Mouse (Mus musculus): ENCODE results near the gene Ctsq. TPM values are rescaled to one million over a fixed set of nuclear protein-coding genes. Genes with fewer than 3 reads are reported as not detected.
"Not testable (repeated sequence)": the region's sequence is repeated elsewhere in the genome, so short reads cannot be mapped to it uniquely, and the experiment has no call there.

Gene Ctsq
- polyA plus RNA-seq (2015; fragmentation: Nextera tagmentation; extraction: Ambion mirVana), result not detected in 2 replicates

DNA sequence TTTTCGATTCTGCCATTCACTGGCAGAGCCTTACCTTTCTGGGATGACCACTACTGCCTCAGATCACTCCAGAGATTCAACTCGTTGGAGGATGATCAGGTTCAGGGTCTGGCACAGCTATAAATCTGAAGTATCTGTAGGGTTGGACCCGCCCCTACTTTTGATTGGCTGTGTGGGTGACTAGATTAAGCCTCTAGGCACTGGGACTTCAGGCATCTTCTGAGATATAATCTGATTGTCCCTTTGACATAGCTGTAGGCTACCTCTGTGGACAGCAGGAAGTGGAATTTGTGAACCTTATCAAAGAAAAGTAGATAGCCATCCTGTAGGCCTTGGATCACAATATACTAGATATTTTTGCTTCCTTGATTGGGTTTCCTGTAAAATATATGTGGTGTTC is at the start of gene Ctsq:
Gene Ctsq (minus strand): TSS at position 101 of the 400 bp plus-strand sequence.
- Histone ChIP-seq H3K27me3 (no peaks in the 10 kb centered on the region), H3K36me3 (no peaks in the 10 kb centered on the region), H3K27ac (no peak within 1 kb of the TSS), H3K4me1 (replicated peaks) (no peaks in the 10 kb centered on the region), H3K9ac (no peak within 1 kb of the TSS), H3K4me3 (no peak within 1 kb of the TSS), H3K4me2 (no peak within 1 kb of the TSS), H3K9me3 (replicated peaks) (no peaks in the 10 kb centered on the region)
- 39% methylated on average over 3 of the region's 3 CpGs for WGBS
- ATAC-seq (replicated peaks; ENCODE audit: insufficient number of reproducible peaks, insufficient read depth, low FRiP score, low read depth), result no peak

DNA sequence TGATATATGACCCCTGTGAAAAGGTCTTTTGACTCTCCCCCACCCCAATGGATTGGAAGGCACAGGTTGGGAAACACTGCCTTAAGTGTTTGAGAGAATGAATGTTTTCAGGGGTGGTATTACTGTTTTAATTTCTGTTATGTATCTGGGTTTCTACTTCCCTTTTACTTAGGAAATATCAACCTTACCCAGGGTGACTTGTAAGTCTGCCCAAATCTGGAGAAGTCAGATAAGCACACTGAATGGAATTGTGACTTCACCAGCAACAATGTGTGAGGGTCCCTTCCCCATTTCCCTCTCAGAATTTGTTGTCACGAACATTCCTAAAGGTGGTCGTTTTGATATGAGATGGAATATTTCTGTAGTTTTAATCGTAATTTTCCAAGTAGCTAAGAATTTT is 17.6 kb downstream of the Ctsq start:
- WGBS, result 73% methylated on average over 3 of the region's 3 CpGs
- Histone ChIP-seq H3K36me3 (no peaks in the 10 kb centered on the region), H3K27ac (no peak overlapping the region), H3K9ac (no peak overlapping the region), H3K9me3 (replicated peaks) (peaks cover 2% of the 10 kb centered on the region; the same call in 1 of the 2 replicates), H3K27me3 (no peaks in the 10 kb centered on the region), H3K4me1 (replicated peaks) (no peaks in the 10 kb centered on the region), H3K4me2 (no peak overlapping the region), H3K4me3 (no peak overlapping the region)
- no peak for ATAC-seq (replicated peaks; ENCODE audit: insufficient number of reproducible peaks, insufficient read depth, low FRiP score, low read depth)

- 76% methylated on average over 6 of the region's 6 CpGs for WGBS
- Histone ChIP-seq H3K27ac (no peak overlapping the region), H3K36me3 (no peaks in the 10 kb centered on the region), H3K27me3 (no peaks in the 10 kb centered on the region), H3K9me3 (replicated peaks) (peaks cover 5% of the 10 kb centered on the region; the same call in 1 of the 2 replicates), H3K9ac (no peak overlapping the region), H3K4me2 (no peak overlapping the region), H3K4me1 (replicated peaks) (no peaks in the 10 kb centered on the region), H3K4me3 (no peak overlapping the region)
- ATAC-seq (replicated peaks; ENCODE audit: insufficient number of reproducible peaks, insufficient read depth, low FRiP score, low read depth), result no peak
These were observed 18.6 kb downstream of the Ctsq start for GRCm38 (mm10) chr13:61021844-61022243.

DNA sequence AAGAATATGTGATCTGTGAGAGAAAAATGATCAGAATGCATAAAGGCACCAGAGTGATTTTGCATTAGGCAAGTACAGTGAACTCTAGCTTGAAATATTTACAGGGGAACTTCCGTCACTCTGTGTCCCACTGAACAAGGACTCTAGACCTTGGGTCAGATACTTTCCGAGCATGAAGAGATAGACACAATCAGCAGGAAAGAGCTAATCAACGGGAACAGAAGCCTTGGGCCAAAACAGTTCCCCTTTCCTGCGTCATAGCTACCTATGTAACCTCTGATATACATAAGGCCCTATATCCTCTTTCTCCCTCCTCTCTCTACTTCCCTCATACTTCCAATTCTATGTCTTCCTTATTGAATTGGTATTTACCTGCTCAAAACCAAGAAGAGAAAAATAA is 30.3 kb downstream of the Ctsq start:
- H3K36me3 ChIP-seq, result no peaks in the 10 kb centered on the region
- ATAC-seq (replicated peaks; ENCODE audit: insufficient number of reproducible peaks, insufficient read depth, low FRiP score, low read depth), result no peak
- H3K4me2 ChIP-seq, result no peak overlapping the region
- 60% methylated on average over 4 of the region's 4 CpGs for WGBS
- H3K4me1 ChIP-seq (replicated peaks), result no peaks in the 10 kb centered on the region
- no peak overlapping the region for H3K9ac ChIP-seq
- peaks cover 4% of the 10 kb centered on the region; the same call in 1 of the 2 replicates for H3K9me3 ChIP-seq (replicated peaks)
- no peak overlapping the region for H3K27ac ChIP-seq
- no peaks in the 10 kb centered on the region for H3K27me3 ChIP-seq
- H3K4me3 ChIP-seq, result no peak overlapping the region

- Histone ChIP-seq H3K27ac (no peak within 1 kb of the TSS), H3K9me3 (replicated peaks) (peaks cover 2% of the 10 kb centered on the region; the same call in 1 of the 2 replicates), H3K27me3 (no peaks in the 10 kb centered on the region), H3K9ac (no peak within 1 kb of the TSS), H3K36me3 (no peaks in the 10 kb centered on the region), H3K4me2 (no peak within 1 kb of the TSS), H3K4me3 (no peak within 1 kb of the TSS), H3K4me1 (replicated peaks) (no peaks in the 10 kb centered on the region)
- WGBS, result 62% methylated on average over 3 of the region's 3 CpGs
- no peak for ATAC-seq (replicated peaks; ENCODE audit: insufficient number of reproducible peaks, insufficient read depth, low FRiP score, low read depth)
These were observed 34.6 kb downstream of the Ctsq start, which contains the start of gene Ctsj for GRCm38 (mm10) chr13:61005859-61006258. TSS of gene Ctsj (minus strand) at chr13:61005959.

DNA sequence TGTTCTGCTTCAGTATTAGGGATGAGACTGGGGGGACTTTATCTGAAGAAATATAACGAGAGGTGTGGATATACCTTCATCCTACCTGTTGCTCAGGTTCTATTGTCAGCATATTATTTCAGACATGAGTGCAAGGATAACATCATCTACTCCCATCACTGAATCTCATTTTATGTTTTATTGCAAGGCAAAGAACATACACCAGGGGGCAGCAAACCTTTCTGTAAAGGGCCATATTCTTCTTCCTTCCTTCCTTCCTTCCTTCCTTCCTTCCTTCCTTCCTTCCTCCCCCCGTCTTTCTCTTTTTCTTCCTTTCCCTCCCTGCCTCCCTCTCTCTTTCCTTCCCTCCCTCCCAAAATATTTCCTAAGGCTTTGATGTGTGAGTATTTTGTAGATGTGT is 42.8 kb downstream of the Ctsq start:
- Histone ChIP-seq H3K4me1 (replicated peaks) (no peaks in the 10 kb centered on the region), H3K27me3 (no peaks in the 10 kb centered on the region), H3K9me3 (replicated peaks) (no peaks in the 10 kb centered on the region), H3K4me2 (no peak overlapping the region), H3K9ac (no peak overlapping the region), H3K36me3 (no peaks in the 10 kb centered on the region), H3K27ac (no peak overlapping the region), H3K4me3 (no peak overlapping the region)
- WGBS, result 48% methylated on average over 2 of the region's 2 CpGs
- ATAC-seq (replicated peaks; ENCODE audit: insufficient number of reproducible peaks, insufficient read depth, low FRiP score, low read depth), result no peak

DNA sequence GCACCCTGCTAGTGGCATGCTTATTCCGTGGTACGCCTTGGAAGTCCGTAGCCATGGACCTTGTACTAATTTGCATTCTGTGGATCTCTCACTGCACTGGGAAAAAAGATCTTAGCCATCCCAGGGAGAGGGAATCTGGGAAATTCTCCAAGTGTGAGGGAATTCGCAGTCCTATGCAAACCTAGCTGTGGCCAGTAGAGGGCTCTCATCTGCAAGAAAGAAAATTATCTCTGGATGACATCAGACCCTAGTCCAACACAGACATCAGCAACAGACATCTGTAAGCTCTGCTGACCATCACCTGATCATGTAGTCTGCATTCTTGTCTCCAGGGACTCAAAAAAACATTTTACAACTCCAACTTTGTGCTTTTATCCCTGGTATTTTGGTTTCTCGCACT is 53.5 kb downstream of the Ctsq start:
- 70% methylated on average over 4 of the region's 5 CpGs for WGBS
- not testable (repeated sequence) for ATAC-seq (replicated peaks; ENCODE audit: insufficient number of reproducible peaks, insufficient read depth, low FRiP score, low read depth)

More for the DNA sequence above, 53.5 kb downstream of the Ctsq start:
- H3K9ac ChIP-seq; H3K36me3 ChIP-seq; H3K4me2 ChIP-seq; H3K27ac ChIP-seq; H3K4me1 ChIP-seq (replicated peaks); H3K4me3 ChIP-seq; H3K9me3 ChIP-seq (replicated peaks); H3K27me3 ChIP-seq: not testable (repeated sequence)

Other genes starting within 250 kb of the Ctsq start
- not detected in 2 replicates for gene Ctsll3, start 237.8 kb downstream of the Ctsq start, polyA plus RNA-seq (2015; fragmentation: Nextera tagmentation; extraction: Ambion mirVana)
- not detected in 2 replicates for gene 4930486L24Rik, start 176.2 kb downstream of the Ctsq start, polyA plus RNA-seq (2015; fragmentation: Nextera tagmentation; extraction: Ambion mirVana)
- gene Gm49392, start 143.7 kb downstream of the Ctsq start, polyA plus RNA-seq (2015; fragmentation: Nextera tagmentation; extraction: Ambion mirVana), result 0.42 and 1.1 TPM in 2 replicates
- gene Ctla2b, start 143.2 kb downstream of the Ctsq start, polyA plus RNA-seq (2015; fragmentation: Nextera tagmentation; extraction: Ambion mirVana), result 5.4 and 7.1 TPM in 2 replicates
- gene Tpbpb, start 135.8 kb downstream of the Ctsq start, polyA plus RNA-seq (2015; fragmentation: Nextera tagmentation; extraction: Ambion mirVana), result not detected in 2 replicates
- gene Gm49393, start 105.0 kb downstream of the Ctsq start, polyA plus RNA-seq (2015; fragmentation: Nextera tagmentation; extraction: Ambion mirVana), result 0.54 TPM in 1 of 2 replicates, not detected in the other
- 0.53 and 3.3 TPM in 2 replicates for gene Gm49391, start 104.1 kb downstream of the Ctsq start, polyA plus RNA-seq (2015; fragmentation: Nextera tagmentation; extraction: Ambion mirVana)
- gene Ctla2a, start 104.0 kb downstream of the Ctsq start, polyA plus RNA-seq (2015; fragmentation: Nextera tagmentation; extraction: Ambion mirVana), result 80.7 and 92.7 TPM in 2 replicates
- gene Tpbpa, start 98.6 kb downstream of the Ctsq start, polyA plus RNA-seq (2015; fragmentation: Nextera tagmentation; extraction: Ambion mirVana), result not detected in 2 replicates
- gene Ctsj, start 34.7 kb downstream of the Ctsq start, polyA plus RNA-seq (2015; fragmentation: Nextera tagmentation; extraction: Ambion mirVana), result not detected in 2 replicates
- not detected in 2 replicates for gene Ctsr, start 123.6 kb upstream of the Ctsq start, polyA plus RNA-seq (2015; fragmentation: Nextera tagmentation; extraction: Ambion mirVana)
- not detected in 2 replicates for gene Cts6, start 162.8 kb upstream of the Ctsq start, polyA plus RNA-seq (2015; fragmentation: Nextera tagmentation; extraction: Ambion mirVana)
- not detected in 2 replicates for gene Cts8, start 214.7 kb upstream of the Ctsq start, polyA plus RNA-seq (2015; fragmentation: Nextera tagmentation; extraction: Ambion mirVana)
- gene Gm49398, start 248.2 kb upstream of the Ctsq start, polyA plus RNA-seq (2015; fragmentation: Nextera tagmentation; extraction: Ambion mirVana), result not detected in 2 replicates